Mouse (Mus musculus) right cerebral cortex, postnatal 10 days (tissue): ENCODE measurements at regions not wholly inside any gene's neighbourhood (a gene's known extent, or its start where the extent isn't known, plus 50 kb on each side); places are given as distances from the start of the nearest gene placed in this dataset.
A peak's percentile ranks its signal among the peaks of the same experiment; 100 is the strongest.

ENCODE experiments used
- DNase-seq, 2 experiments: peaks; one replicate each; pipeline ENCODE4 v3.0.0; 2021; ENCODE audit warnings: low spot score in 2 of 2

DNA sequence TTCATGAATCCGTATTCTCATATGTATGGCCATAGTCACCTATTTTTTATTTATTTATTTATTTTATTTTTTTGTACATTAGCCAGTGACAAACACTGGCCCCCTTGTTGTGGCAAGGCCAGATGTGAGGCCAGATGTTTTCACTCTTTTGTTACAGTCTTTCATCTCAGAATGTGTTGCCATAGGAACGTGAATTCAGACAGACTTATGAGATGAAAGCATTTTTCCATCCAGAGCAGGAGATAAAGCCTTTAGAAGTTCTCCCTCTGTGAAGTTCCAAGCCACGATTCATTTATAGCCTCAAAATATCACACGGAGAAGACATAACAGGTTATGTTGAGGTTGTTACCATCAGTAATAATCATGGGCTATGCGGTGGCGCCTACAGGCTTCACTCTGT lies 220.9 kb downstream of the Arpp21 start:
- no peak for DNase-seq

DNA sequence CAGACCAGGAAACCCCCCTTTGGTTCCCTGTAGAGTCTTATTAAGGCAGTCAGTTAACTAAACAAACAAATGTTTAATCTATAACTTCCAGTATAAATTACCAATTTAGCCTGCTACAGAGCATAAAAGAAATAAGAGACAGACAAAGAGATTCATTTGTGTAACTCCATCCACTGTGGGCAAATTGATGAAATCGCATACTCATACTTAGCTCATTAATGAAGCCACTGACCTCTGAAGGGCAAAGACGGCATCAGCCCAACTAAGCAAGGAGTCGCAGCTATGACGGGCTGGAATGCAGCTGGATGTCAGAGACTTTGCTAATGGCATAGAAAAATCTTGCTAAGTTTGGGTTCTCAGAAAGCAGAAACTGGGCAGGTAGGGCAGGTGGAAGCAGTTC lies 241.3 kb downstream of the Arpp21 start:
- no peak for DNase-seq

DNA sequence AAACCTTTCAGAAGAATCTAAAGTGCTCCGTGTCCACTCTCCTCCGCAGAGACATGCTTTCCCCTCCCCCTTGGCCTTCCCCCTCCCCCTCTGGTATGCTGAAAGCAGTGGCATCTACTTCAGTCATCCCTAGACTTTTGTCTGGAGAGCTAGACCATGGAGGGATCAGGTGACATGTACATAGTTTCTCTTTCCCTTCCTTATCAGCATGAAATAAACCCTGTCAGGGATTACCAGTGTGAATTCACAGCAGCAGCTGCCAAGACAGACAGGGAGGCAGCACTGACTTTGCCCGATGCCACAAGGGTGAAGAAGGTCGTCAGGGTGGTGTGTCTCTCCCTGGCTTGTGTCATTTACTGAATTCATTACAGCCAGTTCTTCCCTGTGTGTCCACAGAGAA lies 241.9 kb downstream of the Arpp21 start:
- DNase-seq, result no peak

DNA sequence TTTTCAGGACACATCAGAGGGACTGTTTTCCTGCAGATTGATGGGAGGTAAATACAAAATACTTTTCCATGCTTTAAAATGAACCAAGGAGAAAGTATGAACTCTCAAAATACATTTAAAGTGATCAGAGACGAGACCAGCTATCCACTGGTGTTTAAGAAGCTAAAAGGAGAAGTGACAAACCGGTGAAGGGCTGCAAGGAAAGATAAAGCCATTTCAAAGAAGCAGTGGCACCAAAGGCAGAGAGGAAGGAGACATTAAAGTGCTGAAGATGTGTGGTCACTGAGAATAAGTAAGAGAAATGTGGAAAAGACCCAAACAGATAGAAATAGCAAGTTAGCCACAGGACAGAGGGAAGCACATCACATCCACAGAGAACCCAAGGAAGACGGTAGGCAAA lies 245.7 kb downstream of the Arpp21 start:
- no peak for DNase-seq

DNA sequence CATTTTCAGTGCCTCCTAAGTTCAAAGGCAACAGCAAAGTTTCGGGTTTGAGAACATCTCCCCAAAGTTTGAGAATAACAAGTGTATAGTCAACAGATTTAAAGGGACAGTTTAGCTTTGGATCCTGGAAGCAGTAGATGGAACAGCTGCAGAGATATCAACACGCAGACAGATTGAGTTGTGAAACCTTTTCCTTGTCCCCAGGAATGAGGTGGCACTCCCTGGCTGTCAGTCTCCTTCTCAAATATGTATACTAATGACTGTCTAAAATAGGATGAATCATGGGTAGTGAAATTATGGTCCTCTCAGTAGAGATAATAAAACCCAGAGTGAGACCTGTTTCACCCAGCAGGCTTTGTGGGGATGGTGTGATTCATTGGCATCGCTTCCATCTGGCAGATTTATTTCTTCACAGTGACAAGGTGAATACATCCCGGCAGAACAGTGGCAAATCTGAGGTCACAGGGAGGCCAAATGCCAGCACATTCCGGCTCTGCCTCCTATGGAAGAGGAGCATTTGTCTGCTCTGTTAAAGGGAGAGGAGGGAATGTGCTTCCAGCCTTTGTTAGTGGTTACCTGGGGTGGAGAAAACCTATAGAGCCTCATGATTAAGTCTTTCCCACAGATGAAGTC lies 272.2 kb downstream of the Arpp21 start:
- no peak for DNase-seq

DNA sequence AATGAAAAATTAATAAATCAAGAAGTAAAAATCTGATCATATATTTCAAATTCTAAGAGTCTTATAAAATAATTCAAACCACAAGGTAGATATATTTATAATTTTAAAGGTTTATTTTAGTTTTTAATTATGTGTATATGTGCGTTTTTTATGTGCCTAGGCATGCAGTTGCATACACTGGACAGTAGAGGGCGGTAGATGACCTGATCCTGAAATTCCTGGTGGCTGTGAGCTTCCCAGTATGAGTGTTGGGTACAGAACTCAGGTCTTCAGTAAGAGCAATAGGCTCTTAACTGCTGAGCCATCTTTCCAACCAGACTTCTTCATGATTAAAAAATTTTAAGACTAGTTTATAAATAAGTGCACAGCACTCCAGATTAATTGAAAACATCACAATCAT lies 267.7 kb upstream of the Stac start:
- no peak for DNase-seq

DNA sequence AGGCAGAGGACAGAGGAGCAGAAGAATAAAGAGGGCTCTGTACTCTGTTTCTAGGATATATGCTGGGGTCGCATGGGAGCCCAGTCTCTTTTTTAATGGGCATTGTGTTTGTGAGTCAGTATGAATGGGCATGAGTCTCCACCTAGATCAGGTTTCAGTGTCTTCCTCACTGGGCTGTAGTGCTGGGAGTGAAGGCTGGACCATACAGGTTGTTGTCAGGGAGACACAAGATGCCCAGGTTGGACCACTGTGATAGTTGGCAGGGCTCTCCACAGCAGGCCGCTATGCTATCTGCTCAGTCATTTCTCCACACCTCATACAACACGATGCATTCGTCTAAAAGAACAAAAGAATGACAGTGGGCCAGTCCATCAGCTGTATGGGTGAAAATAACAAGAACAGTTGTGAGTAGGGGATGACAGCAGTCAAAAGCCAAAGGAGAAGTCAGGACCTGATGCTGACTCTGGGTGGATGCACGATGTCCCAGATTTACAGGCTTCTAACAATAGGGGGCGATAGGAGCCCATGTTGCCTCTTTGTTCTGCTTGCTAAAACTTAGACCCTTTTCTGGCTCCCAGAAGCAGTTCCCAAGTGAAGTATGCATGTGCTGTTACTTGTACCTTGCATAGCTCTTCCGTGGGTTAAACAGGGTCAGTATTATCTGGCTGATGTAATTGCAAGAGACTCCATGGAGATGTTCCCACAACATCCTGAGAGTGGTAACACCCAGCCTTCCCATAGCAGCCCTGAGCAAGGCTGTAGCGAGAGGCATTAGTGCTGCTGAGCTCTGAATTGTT lies 249.3 kb upstream of the Stac start:
- peak; percentile 49 to 65 for DNase-seq

DNA sequence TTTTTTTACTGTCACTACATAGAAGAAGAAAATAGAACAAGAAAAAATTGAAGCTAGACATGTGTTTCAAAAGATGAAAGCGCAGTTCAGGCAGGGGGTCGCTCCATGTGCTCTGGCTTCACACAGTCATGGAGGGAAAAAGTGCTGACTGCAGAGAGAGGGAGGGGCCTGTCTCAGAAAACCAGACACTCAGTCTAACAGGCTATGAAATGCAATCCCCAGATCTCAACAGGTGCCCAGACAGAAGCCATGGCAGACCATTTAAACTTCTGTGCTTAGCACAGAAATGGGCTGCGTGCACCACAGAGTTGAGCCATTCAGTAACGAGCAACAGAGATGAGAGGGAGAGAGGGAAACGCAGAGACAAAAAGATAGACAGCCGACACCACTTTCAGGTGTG lies 242.3 kb upstream of the Stac start:
- no peak for DNase-seq

DNA sequence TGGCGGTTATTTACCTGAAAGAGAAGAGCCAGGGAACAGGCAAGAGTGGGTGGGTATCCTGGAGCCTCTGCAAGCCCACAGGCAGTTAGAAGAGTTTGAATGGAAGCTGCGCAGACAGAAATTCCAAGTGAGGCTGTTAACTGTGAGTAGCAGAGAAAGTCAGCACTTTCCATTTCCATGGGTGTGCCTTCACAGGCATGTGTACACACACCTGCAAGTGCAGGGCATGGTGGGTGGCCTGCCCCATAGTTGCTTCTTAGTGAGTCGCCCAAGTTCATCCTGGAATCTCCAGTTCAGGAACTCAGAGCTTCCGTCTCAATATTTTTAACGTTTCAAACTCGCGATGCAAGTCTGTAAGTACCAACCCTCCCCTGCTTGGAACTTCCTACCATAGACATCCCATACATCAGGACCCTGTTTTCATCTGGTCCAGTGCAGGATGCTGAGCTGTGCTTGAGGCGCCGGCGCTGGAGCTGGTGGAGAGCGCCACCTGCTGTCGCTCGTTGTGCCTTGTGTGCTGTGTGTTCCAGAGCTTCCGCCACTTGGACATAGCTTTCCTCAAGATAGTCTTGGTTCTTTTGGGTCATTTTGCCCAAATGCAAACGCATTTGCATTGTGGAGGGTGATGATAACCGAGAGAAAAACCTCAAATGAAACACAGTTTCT lies 228.3 kb upstream of the Stac start:
- DNase-seq, result peak; percentile 86 to 90

DNA sequence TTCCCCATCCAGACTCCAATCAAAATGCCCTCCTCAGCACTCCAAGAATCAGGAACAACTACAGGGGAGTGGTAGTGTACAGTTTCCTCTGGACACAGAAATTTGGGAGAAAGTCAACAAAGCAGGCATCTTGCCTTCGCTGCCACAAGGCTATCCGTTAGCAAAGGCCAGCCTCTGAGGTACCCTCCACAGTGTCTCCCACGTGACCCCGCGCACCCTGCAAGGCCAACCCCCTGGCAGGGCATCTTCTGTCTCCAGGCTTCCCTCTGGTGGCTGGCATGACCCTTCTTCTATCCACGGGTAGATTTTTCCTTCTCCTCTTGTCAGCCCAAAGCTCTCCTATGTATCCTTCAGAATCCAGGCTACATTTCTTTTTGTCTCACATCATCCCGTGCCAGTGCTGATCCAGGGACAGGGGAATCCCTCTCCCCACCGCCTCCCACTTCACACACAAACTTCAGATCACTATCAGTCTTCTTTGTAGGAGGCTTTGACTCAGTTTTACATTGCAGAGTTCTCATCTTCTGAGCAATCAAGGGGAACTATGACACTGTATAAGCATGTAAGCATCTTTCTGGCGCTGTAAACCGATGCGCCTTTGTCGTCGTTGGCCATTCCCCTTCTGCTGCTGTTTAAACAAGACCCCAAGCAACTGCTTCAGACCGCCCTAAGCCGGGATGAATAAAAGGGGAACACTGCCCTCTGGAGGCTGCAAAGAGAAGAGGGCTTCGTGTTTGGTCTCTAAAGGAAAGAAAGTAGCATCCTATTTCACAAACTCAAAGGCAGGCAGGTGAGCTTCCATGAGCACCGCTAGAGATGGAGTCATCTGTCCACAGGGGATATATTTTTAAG lies 226.8 kb upstream of the Stac start:
- DNase-seq, result peak; percentile 60 to 78

DNA sequence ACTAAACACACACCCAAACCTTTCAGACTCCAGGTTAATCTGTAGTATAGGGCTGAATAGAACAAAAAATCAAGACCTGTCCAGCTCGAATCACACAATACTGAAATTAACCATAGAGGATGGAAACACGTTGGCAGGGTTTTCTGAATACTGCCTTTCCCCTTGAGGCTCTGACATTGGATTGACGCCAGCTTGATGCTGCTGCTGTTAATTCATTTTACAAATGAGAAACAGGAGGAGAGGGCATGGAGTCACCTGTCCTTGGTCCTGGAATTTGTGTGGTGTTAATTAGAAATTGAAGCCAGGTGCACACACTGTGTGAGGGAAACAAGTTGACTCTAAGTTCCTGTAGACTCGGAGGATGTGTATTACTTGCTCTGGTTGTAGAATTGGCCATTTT lies 218.7 kb upstream of the Stac start:
- no peak for DNase-seq

DNA sequence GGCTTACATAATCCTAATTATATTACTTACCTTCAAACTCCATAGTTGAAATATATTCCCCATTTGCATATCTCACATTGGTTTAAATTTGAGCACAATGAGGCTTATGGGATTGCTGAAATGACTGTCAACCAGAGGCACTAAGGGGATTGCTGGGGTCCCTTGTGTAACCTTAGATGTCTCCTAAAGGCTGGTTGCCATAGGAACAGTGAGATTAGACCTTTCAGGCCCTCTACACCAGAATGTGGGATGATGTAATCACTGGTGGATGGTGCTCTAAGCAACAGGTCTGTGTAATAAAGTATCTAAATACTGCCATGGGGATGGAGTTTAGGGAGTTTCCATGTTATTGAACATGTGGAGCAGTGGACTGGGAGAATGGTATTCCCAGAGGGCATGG lies 210.0 kb upstream of the Stac start:
- no peak for DNase-seq

DNA sequence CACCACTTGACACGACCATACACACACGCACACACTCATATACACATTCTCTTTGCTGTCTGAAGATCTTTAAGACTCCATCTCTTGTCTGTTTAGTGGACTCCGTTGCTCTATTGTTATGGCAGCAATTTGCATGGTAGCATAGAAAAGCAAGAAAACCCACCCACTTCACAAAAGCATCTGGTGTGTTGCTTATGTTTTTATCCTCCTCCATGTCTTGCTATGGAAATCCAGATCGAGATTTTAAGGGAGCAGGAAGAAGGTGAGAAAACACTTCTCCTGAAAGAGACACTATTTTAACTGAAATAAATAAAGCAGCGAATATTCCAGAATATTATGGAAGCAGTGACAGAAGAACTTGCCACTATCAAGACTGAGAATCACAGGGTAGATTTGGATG lies 207.5 kb upstream of the Stac start:
- no peak for DNase-seq

DNA sequence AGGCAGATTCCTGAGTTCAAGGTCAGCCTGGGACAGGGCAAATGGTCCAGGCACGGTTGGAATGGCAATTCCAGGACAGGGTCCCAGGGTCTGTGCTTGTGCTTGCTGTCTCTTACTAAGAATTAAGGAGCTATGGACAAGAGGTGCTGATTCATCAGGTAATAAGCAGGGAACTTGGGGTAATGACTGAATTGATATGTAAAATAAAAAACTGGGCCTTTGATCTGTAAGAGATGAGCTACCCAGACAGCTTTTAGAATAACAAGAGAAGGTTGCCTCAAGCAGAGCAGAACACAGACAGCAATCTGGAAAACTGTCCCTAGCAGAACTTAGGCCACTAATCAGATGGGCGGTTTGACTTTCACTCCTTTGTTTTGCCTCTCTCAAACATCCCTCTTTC lies 189.6 kb upstream of the Stac start:
- no peak for DNase-seq

DNA sequence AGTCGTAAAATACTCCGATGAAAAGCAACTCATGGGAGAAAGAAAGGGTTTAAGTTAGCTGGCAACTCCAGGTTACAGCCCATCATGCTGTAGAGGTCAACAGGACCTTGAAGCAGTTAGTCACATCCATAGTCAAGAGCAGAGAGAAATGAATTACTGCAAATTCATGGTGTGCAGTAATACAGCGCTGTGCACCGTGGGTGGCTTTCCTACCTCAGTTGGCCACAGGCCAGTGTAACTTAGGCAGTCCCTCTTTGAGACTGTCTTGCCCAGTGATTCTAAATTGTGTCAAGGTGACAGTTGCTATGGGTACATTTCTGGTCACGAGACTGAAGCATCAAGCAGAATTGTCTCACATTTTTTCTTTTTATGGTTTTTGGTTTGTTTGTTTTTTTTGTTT lies 186.7 kb upstream of the Stac start:
- DNase-seq, result no peak

DNA sequence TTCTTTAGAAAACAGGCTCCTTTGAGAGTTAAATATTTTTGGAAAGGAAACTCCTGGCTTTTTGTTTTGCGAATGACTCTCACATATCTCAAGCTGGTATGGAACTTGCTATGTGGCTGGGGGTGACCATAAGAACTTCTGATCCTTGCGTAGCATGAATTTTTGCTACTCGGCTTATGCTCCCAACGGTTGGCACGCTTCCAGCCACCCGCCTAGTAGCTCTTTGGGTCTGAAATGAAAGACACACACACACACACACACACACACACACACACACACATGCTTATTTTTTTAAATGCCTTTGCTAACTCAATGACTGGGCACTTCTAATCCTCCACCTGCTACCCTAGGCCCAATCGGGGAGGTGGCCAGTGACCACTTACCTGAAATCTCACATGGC lies 180.3 kb upstream of the Stac start:
- peak in 1 of 2 experiments; percentile 32 for DNase-seq

DNA sequence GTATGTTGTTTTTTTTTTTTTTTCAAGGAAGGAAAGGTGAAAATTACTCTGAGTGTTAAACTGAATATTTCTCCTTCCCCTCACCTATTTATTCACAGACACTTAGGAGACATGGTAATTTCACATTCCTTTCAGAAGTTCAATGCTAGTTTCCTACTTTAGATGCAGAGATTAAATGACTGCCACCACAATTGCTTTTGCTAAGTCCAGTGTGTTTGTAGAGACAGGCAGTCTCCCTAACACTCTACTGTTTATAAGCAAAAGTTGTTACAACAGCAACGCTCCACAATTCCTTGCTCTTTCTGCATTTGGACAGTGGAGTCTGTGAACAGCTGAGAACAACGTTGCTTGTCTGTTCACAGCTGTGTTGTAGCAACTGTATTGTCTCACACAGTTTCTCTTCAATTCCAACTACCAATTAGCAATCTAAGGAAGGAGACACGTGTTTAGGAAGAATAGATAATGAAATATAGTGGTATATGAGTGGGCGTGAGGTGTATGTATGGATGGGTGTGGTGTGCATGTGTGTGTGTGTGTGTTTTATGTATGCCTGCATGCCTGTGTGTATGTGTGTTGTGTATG lies 179.7 kb upstream of the Stac start:
- DNase-seq, result no peak

DNA sequence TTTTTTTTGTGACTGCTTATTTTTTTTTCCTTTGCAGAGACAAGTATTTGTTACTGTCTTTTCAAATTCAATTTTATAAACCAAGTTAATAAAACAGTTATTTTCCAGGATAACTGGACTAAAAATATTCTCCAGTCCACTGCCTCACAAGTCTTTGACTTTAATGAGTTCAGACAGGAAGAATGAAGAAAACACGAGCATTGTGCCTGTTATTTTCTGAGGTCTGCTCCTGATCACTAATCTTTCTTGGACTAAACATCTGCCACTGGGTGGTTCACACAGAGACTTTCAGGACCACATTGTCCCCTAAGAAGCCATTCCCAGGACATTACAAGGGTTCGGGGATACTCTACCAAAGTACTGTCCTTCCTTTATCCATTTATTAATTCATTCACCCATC lies 167.9 kb upstream of the Stac start:
- no peak for DNase-seq

DNA sequence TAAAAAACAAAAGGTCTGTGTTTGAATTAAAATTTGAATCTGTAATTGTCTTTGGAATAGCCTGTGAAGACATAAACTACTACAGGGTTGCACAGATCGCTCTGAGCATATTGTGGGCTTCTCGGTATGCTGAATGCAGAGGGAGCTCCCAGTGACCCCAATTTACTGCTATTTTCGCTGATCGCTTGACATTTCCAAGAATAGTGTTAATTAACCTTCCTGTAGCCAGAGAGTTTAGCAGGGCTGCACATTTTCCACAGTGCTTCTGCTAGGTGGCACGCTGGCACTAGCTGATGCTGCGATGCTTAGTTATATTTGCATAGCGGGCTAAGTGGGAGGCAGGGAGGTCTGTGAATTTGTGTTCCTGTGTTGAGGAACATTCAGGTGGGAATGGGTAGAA lies 164.8 kb upstream of the Stac start:
- no peak for DNase-seq

DNA sequence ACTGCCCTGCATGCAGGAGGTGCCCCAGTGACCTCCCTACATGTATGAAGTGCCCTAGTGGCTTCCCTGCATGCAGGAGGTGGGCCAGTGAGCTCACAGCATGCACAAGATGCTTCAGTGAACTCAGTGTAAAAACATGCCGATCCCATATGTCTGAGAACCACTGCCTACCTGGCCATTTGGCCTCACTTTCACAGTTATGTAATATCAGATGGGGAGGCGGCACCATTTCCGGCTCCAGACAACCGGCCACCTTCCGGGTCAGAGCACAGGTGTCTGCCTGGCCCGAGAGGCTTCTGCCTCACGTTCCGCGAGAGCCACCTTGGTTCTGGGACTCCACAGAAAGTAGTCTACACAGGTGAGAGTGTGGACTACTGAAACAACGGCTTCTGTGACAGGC lies 156.2 kb upstream of the Stac start:
- DNase-seq, result no peak

DNA sequence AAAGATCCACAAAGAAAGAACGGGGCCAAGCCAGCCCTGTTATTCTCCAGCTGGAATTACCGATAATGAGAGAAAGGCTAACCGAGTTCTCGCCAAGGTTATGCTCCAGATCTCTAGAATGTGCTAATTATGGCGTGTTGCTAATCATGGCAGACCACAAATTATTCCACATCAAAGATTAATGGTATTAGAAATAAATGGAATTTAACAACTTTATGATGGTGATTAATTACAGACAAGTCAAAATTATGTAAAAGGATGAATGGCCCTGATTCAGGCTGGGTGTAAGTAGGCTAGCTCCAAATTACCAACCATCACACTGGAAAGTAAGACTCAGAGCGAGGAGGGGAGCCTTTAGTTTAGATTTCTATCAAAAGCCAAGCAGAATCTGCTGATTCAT lies 151.0 kb upstream of the Stac start:
- no peak for DNase-seq
